Mouse (Mus musculus): ENCODE measurements around the gene Fbn1. TPM values are rescaled to one million over a fixed set of nuclear protein-coding genes. Genes with fewer than 3 reads are reported as not detected.

Fbn1 gene
- total and polyA plus RNA-seq, 2 experiments from 2014 or later = 1.6 to 20.1 TPM

DNA sequence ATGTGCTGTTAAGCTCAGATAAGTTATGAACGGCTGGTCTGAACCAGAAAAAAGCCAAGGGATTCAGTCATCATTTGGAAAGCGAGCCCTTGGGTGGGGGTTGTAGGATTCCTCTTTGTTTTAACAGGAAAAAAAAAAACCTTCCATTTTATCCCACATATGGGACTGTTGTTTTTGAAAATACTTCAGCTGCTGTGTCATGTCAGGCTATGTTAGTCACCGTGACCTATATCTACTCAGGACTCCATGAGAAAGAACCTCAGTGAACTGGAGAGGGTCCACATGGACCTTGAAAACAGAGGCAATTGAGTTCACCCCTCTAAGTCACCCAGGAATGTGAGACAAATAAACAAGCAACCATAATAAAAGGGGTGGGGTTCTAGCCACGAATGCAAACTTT, 139.2 kb downstream of the Fbn1 start:
- WGBS = 84% methylated on average over 4 of the region's 4 CpGs
- H3K4me2 ChIP-seq (ENCODE audit: low read depth, low read length, poor library complexity, severe bottlenecking) = no peak overlapping the region
- peaks cover 27% of the 10 kb centered on the region; the same call in 1 of the 2 replicates for H3K36me3 ChIP-seq (ENCODE audit: insufficient read depth, low read length)
- ATAC-seq (ENCODE audit: low FRiP score) = no peak
- H3K4me1 ChIP-seq (ENCODE audit: insufficient read depth, low read length) = no peaks in the 10 kb centered on the region
- no peaks in the 10 kb centered on the region for H3K27me3 ChIP-seq (ENCODE audit: insufficient read depth, low read length)
- no peak overlapping the region for H3K27ac ChIP-seq (ENCODE audit: low read depth, low read length)
- no peak for TF ChIP-seq CTCF (IDR thresholded peaks at IDR 0.05)
- no peak overlapping the region for H3K9ac ChIP-seq (replicated peaks; ENCODE audit: low read length, poor library complexity, severe bottlenecking)
- no peak for DNase-seq (ENCODE audit: low spot score)
- H3K9me3 ChIP-seq (ENCODE audit: low read length) = no peaks in the 10 kb centered on the region
- H3K4me3 ChIP-seq (ENCODE audit: low read depth, low read length) = no peak overlapping the region

DNA sequence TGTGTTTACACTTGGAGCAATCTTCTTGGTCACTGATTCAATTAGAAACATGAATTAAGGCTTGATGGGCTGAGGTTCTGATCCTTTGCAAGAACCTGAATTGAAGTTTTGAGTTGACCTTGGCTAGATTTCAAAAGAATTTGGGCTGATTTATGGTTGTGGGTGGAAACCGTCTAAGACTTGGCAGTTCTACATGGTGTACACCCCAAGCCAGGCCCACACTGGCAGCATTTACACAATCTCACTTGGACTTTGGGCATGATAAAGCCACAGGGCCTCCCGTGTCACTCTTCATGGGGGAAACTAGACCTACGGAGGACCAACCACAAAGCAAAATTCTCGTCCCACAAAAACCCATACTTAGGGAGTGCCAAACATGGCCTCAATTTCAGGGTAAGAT, 146.1 kb downstream of the Fbn1 start:
- DNase-seq (ENCODE audit: low spot score) (no peak), ATAC-seq (ENCODE audit: low FRiP score) (no peak)
- no peak for TF ChIP-seq CTCF (IDR thresholded peaks at IDR 0.05)
- whole genome bisulfite sequencing = 91% methylated on average over 4 of the region's 4 CpGs
- Histone ChIP-seq H3K9me3 (ENCODE audit: low read length) (no peaks in the 10 kb centered on the region), H3K36me3 (ENCODE audit: insufficient read depth, low read length) (peaks cover 27% of the 10 kb centered on the region; the same call in 1 of the 2 replicates), H3K4me3 (ENCODE audit: low read depth, low read length) (no peak overlapping the region), H3K27me3 (ENCODE audit: insufficient read depth, low read length) (no peaks in the 10 kb centered on the region), H3K9ac (replicated peaks; ENCODE audit: low read length, poor library complexity, severe bottlenecking) (no peak overlapping the region), H3K4me1 (ENCODE audit: insufficient read depth, low read length) (no peaks in the 10 kb centered on the region), H3K27ac (ENCODE audit: low read depth, low read length) (no peak overlapping the region), H3K4me2 (ENCODE audit: low read depth, low read length, poor library complexity, severe bottlenecking) (no peak overlapping the region)

DNA sequence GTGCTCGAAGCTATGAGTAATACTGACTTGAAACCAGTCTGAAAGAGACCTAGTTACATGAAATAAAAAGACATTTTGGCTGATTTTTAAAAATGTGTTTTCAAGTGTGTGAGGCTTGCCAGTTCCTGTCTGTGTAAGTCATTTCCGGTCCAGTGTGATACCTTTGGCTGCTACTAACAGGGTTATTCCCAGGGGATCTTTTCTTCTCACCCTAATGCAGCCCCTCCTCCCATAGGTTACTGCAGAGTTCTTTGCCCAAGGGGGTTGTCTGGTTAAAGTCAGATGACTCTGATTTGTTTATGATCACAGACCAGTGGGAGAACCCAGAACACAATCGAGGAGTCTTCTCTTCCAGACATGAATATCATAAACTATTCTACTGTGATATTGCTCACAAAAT, 151.3 kb downstream of the Fbn1 start:
- Histone ChIP-seq H3K27ac (ENCODE audit: low read depth, low read length) (no peak overlapping the region), H3K9me3 (ENCODE audit: low read length) (no peaks in the 10 kb centered on the region), H3K9ac (replicated peaks; ENCODE audit: low read length, poor library complexity, severe bottlenecking) (no peak overlapping the region), H3K27me3 (ENCODE audit: insufficient read depth, low read length) (no peaks in the 10 kb centered on the region), H3K36me3 (ENCODE audit: insufficient read depth, low read length) (peaks cover 4% of the 10 kb centered on the region; the same call in 1 of the 2 replicates), H3K4me3 (ENCODE audit: low read depth, low read length) (no peak overlapping the region), H3K4me1 (ENCODE audit: insufficient read depth, low read length) (no peaks in the 10 kb centered on the region), H3K4me2 (ENCODE audit: low read depth, low read length, poor library complexity, severe bottlenecking) (no peak overlapping the region)
- WGBS = 73% methylated on average over 3 of the region's 3 CpGs
- no peak for TF ChIP-seq CTCF (IDR thresholded peaks at IDR 0.05)
- DNase-seq (ENCODE audit: low spot score) = no peak
- ATAC-seq (ENCODE audit: low FRiP score) = no peak

DNA sequence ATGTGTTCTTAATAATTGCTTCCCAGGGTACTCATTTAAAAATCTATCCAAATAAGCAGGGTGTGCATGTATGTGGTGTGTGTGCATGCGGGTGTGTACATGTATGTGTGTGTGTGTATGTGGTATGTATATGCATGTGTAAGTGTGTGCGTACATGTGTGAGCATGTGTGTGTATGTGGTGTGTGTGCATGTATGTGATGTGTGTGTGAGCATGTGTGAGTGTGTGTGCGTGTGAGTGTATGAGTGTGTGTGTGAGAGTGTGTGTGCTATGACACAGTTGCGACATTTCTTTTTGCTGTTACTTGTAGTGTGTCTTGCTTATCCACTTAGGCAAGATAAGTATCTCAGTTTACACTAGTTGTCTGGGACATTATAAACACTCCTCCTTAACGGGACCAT, 151.7 kb downstream of the Fbn1 start:
- H3K27ac ChIP-seq (ENCODE audit: low read depth, low read length) = no peak overlapping the region
- ATAC-seq (ENCODE audit: low FRiP score) = no peak; the same call in 1 of the 2 replicates
- no peaks in the 10 kb centered on the region for H3K27me3 ChIP-seq (ENCODE audit: insufficient read depth, low read length)
- H3K4me3 ChIP-seq (ENCODE audit: low read depth, low read length) = no peak overlapping the region
- peaks cover 6% of the 10 kb centered on the region; the same call in 1 of the 2 replicates for H3K36me3 ChIP-seq (ENCODE audit: insufficient read depth, low read length)
- no peaks in the 10 kb centered on the region for H3K4me1 ChIP-seq (ENCODE audit: insufficient read depth, low read length)
- DNase-seq (ENCODE audit: low spot score) = no peak
- WGBS = 87% methylated on average over 5 of the region's 5 CpGs
- TF ChIP-seq CTCF (IDR thresholded peaks at IDR 0.05) = no peak
- no peaks in the 10 kb centered on the region for H3K9me3 ChIP-seq (ENCODE audit: low read length)
- H3K9ac ChIP-seq (replicated peaks; ENCODE audit: low read length, poor library complexity, severe bottlenecking) = no peak overlapping the region
- H3K4me2 ChIP-seq (ENCODE audit: low read depth, low read length, poor library complexity, severe bottlenecking) = no peak overlapping the region

DNA sequence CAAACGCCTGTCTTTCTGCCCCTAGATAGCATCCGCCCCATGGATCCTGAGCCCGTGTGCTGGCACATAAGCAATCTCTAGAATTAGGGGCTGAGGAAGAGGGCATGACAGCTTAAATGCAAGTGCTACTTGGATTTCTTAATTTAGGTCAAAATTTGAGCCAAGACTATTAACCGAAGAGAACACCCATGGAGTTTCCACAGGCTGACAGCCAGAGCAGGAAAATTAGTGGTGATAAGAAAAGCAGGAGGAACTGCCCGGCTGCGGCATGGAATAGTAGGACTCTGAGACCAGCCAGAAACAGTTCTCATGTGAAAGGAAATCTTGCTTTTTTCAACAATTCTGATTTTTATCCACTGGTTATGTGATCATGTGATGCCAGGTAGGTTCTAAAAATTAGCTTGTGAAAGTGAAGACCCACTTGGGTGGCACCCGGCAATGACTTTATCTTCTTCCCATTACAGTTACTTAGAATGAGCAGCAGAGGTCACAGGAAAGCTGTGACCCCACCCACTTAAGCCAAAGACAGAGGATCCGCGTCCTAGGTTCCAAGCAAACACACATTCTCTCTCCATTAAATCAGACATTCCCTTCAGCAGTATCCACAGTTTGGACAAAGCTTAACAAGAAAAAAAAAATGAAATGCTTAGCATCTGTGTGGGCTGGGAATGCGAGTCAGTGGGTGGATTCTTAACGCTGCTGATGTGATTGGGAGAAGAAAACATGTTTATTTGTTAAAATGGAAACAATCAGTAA, 152.4 kb downstream of the Fbn1 start:
- Histone ChIP-seq H3K27ac (ENCODE audit: low read depth, low read length) (no peak overlapping the region), H3K36me3 (ENCODE audit: insufficient read depth, low read length) (peaks cover 9% of the 10 kb centered on the region; the same call in 1 of the 2 replicates), H3K4me2 (ENCODE audit: low read depth, low read length, poor library complexity, severe bottlenecking) (no peak overlapping the region), H3K9ac (replicated peaks; ENCODE audit: low read length, poor library complexity, severe bottlenecking) (no peak overlapping the region), H3K9me3 (ENCODE audit: low read length) (no peaks in the 10 kb centered on the region), H3K4me3 (ENCODE audit: low read depth, low read length) (no peak overlapping the region), H3K4me1 (ENCODE audit: insufficient read depth, low read length) (no peaks in the 10 kb centered on the region), H3K27me3 (ENCODE audit: insufficient read depth, low read length) (no peaks in the 10 kb centered on the region)
- peak; percentile 22 for DNase-seq (ENCODE audit: low spot score)
- 0 out of 2 replicates have a peak, but pooled peaks have one; percentile 16 for ATAC-seq (ENCODE audit: low FRiP score)
- 61% methylated on average over 11 of the region's 11 CpGs for WGBS
- no peak for TF ChIP-seq CTCF (IDR thresholded peaks at IDR 0.05)

DNA sequence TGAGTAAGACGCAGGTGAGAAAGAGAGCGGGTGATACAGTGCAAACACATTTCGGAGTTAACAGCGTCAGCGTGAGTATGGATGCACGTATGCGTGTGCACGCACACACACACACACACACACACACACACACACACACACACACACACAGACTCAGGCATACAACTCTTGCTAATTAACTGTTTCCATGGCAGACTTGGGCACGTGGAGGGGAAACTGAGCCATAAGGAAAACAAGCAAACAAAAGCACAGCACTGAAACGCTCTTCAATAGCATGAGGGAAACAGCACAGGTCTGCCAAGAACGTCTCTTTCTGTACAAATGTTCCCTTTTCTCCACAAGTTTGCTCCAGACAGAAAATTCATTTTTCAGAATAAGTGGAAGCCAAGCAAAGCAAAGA, 153.2 kb downstream of the Fbn1 start:
- no peak for TF ChIP-seq CTCF (IDR thresholded peaks at IDR 0.05)
- Histone ChIP-seq H3K9ac (replicated peaks; ENCODE audit: low read length, poor library complexity, severe bottlenecking) (no peak overlapping the region), H3K27me3 (ENCODE audit: insufficient read depth, low read length) (no peaks in the 10 kb centered on the region), H3K9me3 (ENCODE audit: low read length) (no peaks in the 10 kb centered on the region), H3K4me3 (ENCODE audit: low read depth, low read length) (no peak overlapping the region), H3K36me3 (ENCODE audit: insufficient read depth, low read length) (peaks cover 16% of the 10 kb centered on the region), H3K4me1 (ENCODE audit: insufficient read depth, low read length) (no peaks in the 10 kb centered on the region), H3K4me2 (ENCODE audit: low read depth, low read length, poor library complexity, severe bottlenecking) (no peak overlapping the region), H3K27ac (ENCODE audit: low read depth, low read length) (no peak overlapping the region)
- peak; percentile 6 for DNase-seq (ENCODE audit: low spot score)
- no peak for ATAC-seq (ENCODE audit: low FRiP score)
- WGBS = 86% methylated on average over 11 of the region's 11 CpGs

Data from midbrain, postnatal 0 days (tissue).